Mouse (Mus musculus) ES-Bruce4 (cell line): ENCODE measurements at regions not wholly inside any gene's neighbourhood (a gene's known extent, or its start where the extent isn't known, plus 50 kb on each side); places are given as distances from the start of the nearest gene placed in this dataset.

Experiments used
- H3K27ac ChIP-seq: 2 replicates; pipeline ENCODE4 v1.5.1; 2012; ENCODE audit warnings: low read length, inconsistent platforms; ENCODE audit not compliant: insufficient read depth
- H3K27me3 ChIP-seq: 2 replicates; pipeline ENCODE4 v1.6.1; 2012; ENCODE audit warnings: mild to moderate bottlenecking, low read length, inconsistent platforms; ENCODE audit not compliant: control insufficient read depth, poor library complexity, insufficient read depth, severe bottlenecking
- H3K36me3 ChIP-seq: 2 replicates; pipeline ENCODE4 v1.6.1; 2012; ENCODE audit warnings: inconsistent platforms, mild to moderate bottlenecking, low read length, moderate library complexity; ENCODE audit not compliant: control insufficient read depth, poor library complexity, insufficient read depth, severe bottlenecking
- H3K4me1 ChIP-seq: one replicate; pipeline ENCODE4 v1.8.1; 2011; ENCODE audit warnings: low read length; ENCODE audit not compliant: control insufficient read depth, insufficient read depth
- H3K4me3 ChIP-seq: 2 replicates; pipeline ENCODE4 v1.5.1; 2011; ENCODE audit warnings: low read depth, mild to moderate bottlenecking, low read length
- H3K9ac ChIP-seq: 2 replicates; pipeline ENCODE4 v1.6.1; 2012; ENCODE audit warnings: low read depth, mild to moderate bottlenecking, inconsistent platforms; ENCODE audit not compliant: poor library complexity, severe bottlenecking
- H3K9me3 ChIP-seq: replicated peaks from 2 replicates; pipeline ENCODE4 v1.6.1; 2012; ENCODE audit warnings: mild to moderate bottlenecking, low read length, inconsistent platforms; ENCODE audit not compliant: control insufficient read depth, poor library complexity, insufficient read depth, severe bottlenecking
- CTCF ChIP-seq: IDR thresholded peaks from one replicate; pipeline ENCODE4 v1.8.1; 2011; ENCODE audit warnings: low read depth, low read length
- EP300 ChIP-seq: IDR thresholded peaks from 2 replicates; pipeline ENCODE4 v1.6.1; 2011; ENCODE audit warnings: low read depth, low read length; ENCODE audit not compliant: insufficient read depth
- POLR2A ChIP-seq: IDR thresholded peaks from one replicate; pipeline ENCODE4 v1.8.1; 2011; ENCODE audit warnings: low read length; ENCODE audit not compliant: insufficient read depth

DNA sequence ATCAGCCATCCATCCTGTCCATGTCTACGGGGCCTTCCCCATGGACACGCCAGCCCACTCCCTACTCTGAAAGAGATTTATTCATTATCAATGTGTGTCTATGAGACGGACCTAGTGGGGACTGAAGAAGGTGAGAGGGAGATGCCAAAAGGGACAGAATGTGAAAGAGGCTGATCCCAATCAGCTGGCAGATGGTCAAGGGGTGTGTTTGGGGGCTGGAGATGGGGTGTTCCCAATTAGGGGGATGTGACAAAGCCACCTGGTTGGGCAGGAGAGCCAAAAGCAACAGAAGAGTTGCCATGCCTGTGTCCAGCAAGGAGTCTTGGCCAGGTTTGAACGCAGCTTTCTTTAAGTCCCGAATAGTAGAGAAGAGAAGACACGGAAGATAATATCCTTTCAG is 157.0 kb upstream of the Gm4791 start:
- H3K4me1 ChIP-seq = no peaks in the 10 kb centered on the region
- peaks cover 2% of the 10 kb centered on the region; the same call in 1 of the 2 replicates for H3K27me3 ChIP-seq
- no peaks in the 10 kb centered on the region for H3K36me3 ChIP-seq
- H3K27ac ChIP-seq = no peak overlapping the region
- H3K4me3 ChIP-seq = no peak overlapping the region
- TF ChIP-seq CTCF (no peak), EP300 (no peak), POLR2A (no peak)
- H3K9ac ChIP-seq = no peak overlapping the region
- H3K9me3 ChIP-seq = no peaks in the 10 kb centered on the region

DNA sequence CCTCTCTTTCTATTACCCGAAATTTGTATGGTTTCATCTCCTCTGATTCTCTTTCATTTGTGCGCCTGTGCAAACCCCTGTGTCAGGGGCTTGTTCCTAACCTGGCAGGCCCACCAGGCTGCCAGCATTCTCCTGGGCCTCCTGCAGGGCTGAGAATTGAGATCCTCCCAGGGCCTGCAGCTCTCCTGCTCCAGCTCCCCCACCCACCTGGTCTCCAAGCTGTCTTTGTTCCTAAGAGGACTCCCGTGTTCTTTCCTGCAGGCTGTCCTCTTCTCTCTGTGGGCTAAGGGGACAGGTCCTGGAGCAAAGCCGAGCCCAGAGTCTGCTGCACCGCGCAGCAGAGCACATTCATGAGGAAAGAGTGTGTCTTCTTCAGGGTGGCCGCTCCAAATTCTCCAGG is 163.3 kb upstream of the Gm4791 start:
- no peaks in the 10 kb centered on the region for H3K4me1 ChIP-seq
- H3K9me3 ChIP-seq = no peaks in the 10 kb centered on the region
- no peak overlapping the region for H3K4me3 ChIP-seq
- H3K27ac ChIP-seq = no peak overlapping the region
- H3K9ac ChIP-seq = no peak overlapping the region
- H3K27me3 ChIP-seq = no peaks in the 10 kb centered on the region; the same call in 1 of the 2 replicates
- no peaks in the 10 kb centered on the region for H3K36me3 ChIP-seq
- no peak for TF ChIP-seq EP300
- no peak for TF ChIP-seq CTCF
- TF ChIP-seq POLR2A = no peak

DNA sequence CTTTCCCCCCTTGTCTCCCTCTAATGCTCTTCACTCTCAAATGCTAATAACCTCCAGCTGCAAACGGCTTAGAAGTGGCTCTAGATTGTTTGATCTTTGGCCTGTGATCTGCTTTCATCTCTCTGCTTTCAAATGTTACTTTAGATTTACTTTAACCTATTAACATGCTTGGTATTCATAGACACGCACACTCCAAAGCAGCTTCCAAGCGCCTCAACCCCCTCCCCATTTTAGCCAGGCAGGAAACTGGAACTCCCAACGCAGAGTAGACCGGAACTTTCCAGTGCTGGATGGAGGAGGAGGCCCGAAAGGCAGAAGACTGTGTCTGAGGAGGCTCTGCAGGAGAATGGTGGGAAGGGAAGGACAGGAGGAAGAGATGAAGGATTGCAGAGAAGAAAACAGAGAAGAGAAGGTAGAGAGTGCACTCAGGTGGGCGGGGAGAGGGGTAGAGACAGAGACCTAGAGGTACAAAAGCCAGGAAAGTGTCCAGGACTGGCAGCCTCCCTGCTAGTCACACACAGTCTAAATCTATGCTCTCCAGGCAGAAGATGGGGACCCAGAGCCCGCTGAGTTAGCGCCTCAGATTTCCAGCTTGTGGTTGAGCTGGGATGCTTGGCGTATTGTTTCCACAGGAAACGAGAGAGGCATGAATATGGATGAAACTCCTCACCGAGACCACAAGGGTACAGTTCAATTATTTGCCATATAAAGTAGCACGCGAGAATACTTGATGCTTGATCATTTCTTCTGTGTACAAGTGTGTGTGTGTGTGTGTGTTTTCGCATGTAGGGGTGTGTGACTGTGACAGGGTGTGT is 167.6 kb upstream of the Gm4791 start:
- no peaks in the 10 kb centered on the region for H3K27me3 ChIP-seq
- no peak overlapping the region for H3K9ac ChIP-seq
- H3K4me3 ChIP-seq = no peak overlapping the region
- no peak overlapping the region for H3K27ac ChIP-seq
- no peak for TF ChIP-seq EP300
- TF ChIP-seq POLR2A = no peak
- H3K4me1 ChIP-seq = no peaks in the 10 kb centered on the region
- H3K9me3 ChIP-seq = no peaks in the 10 kb centered on the region
- no peaks in the 10 kb centered on the region for H3K36me3 ChIP-seq

GRCm38 (mm10) chr9:46830316-46830715 is 168.2 kb upstream of the Gm4791 start:
- Histone ChIP-seq H3K27ac (no peak overlapping the region), H3K36me3 (no peaks in the 10 kb centered on the region), H3K27me3 (no peaks in the 10 kb centered on the region), H3K4me1 (no peaks in the 10 kb centered on the region), H3K9me3 (no peaks in the 10 kb centered on the region), H3K9ac (no peak overlapping the region), H3K4me3 (no peak overlapping the region)
- TF ChIP-seq CTCF (no peak), EP300 (no peak), POLR2A (no peak)

DNA sequence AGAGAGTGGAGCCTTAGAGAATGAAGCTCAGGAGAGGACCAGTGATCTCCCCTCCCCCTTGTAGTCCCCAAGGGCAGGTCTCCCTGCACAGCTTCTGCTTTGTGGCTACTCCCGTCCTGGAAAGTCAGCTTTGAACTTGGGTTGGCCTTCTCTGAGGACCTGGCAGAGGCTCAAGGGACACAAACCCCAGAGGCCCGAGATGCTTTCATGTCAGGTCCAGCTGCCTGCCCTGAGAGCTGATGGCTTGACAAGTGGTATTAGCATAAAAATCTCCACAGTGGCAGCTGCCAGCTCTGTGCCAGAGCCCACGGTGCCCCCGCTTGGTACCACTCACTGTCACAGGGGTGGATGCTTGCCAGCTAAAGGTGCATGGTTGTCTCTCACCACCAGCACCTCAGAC is 173.8 kb upstream of the Gm4791 start:
- Histone ChIP-seq H3K9me3 (no peaks in the 10 kb centered on the region), H3K9ac (no peak overlapping the region), H3K27me3 (no peaks in the 10 kb centered on the region), H3K4me3 (no peak overlapping the region), H3K4me1 (no peaks in the 10 kb centered on the region), H3K36me3 (no peaks in the 10 kb centered on the region), H3K27ac (no peak overlapping the region)
- TF ChIP-seq CTCF = no peak
- TF ChIP-seq EP300 = no peak
- TF ChIP-seq POLR2A = no peak

- H3K4me1 ChIP-seq = no peaks in the 10 kb centered on the region
- no peak for TF ChIP-seq POLR2A
- TF ChIP-seq CTCF = no peak
- no peak for TF ChIP-seq EP300
- no peak overlapping the region for H3K9ac ChIP-seq
- no peaks in the 10 kb centered on the region for H3K9me3 ChIP-seq
- no peaks in the 10 kb centered on the region for H3K36me3 ChIP-seq
- H3K27ac ChIP-seq = no peak overlapping the region
- H3K27me3 ChIP-seq = no peaks in the 10 kb centered on the region
- no peak overlapping the region for H3K4me3 ChIP-seq
These were observed 178.7 kb upstream of the Gm4791 start for GRCm38 (mm10) chr9:46819808-46820207.
